Mouse (Mus musculus): Measurements from ENCODE around the gene Fat1.
A peak's percentile ranks its signal among the peaks of the same experiment; 100 is the strongest.

The Fat1 gene

GRCm38 (mm10) chr8:45021171-45021570 lies 85.9 kb downstream of the Fat1 start:
- TF ChIP-seq POU5F1 (IDR thresholded peaks at IDR 0.05; ENCODE audit: borderline replicate concordance, low read length) (no peak), CTCF (conservative IDR thresholded peaks at IDR 0.05; ENCODE audit: low read length) (no peak), NANOG (IDR thresholded peaks at IDR 0.05; ENCODE audit: borderline replicate concordance, low read length) (no peak)
- Histone ChIP-seq H3K9me3 (ENCODE audit: low read length) (no peaks in the 10 kb centered on the region), H3K27me3 (ENCODE audit: insufficient read depth, low read length) (no peaks in the 10 kb centered on the region), H3K4me1 (replicated peaks; ENCODE audit: low read depth, low read length) (peaks cover 29% of the 10 kb centered on the region), H3K36me3 (ENCODE audit: insufficient read depth, low read length) (peaks cover 94% of the 10 kb centered on the region), H3K4me3 (replicated peaks; ENCODE audit: low read length) (no peak overlapping the region)

GRCm38 (mm10) chr8:45021911-45022665 lies 86.8 kb downstream of the Fat1 start:
- peaks cover 29% of the 10 kb centered on the region for H3K4me1 ChIP-seq (replicated peaks; ENCODE audit: low read depth, low read length)
- H3K4me3 ChIP-seq (replicated peaks; ENCODE audit: low read length): no peak overlapping the region
- no peaks in the 10 kb centered on the region for H3K9me3 ChIP-seq (ENCODE audit: low read length)
- H3K27me3 ChIP-seq (ENCODE audit: insufficient read depth, low read length): no peaks in the 10 kb centered on the region
- peaks cover 96% of the 10 kb centered on the region for H3K36me3 ChIP-seq (ENCODE audit: insufficient read depth, low read length)
- no peak for TF ChIP-seq CTCF (conservative IDR thresholded peaks at IDR 0.05; ENCODE audit: low read length)
- TF ChIP-seq NANOG (IDR thresholded peaks at IDR 0.05; ENCODE audit: borderline replicate concordance, low read length): no peak
- no peak for TF ChIP-seq POU5F1 (IDR thresholded peaks at IDR 0.05; ENCODE audit: borderline replicate concordance, low read length)

- no peak for TF ChIP-seq CTCF (conservative IDR thresholded peaks at IDR 0.05; ENCODE audit: low read length)
- TF ChIP-seq POU5F1 (IDR thresholded peaks at IDR 0.05; ENCODE audit: borderline replicate concordance, low read length): no peak
- TF ChIP-seq NANOG (IDR thresholded peaks at IDR 0.05; ENCODE audit: borderline replicate concordance, low read length): no peak
- Histone ChIP-seq H3K4me1 (replicated peaks; ENCODE audit: low read depth, low read length) (peaks cover 27% of the 10 kb centered on the region), H3K27me3 (ENCODE audit: insufficient read depth, low read length) (no peaks in the 10 kb centered on the region), H3K4me3 (replicated peaks; ENCODE audit: low read length) (no peak overlapping the region), H3K36me3 (ENCODE audit: insufficient read depth, low read length) (peaks cover 98% of the 10 kb centered on the region), H3K9me3 (ENCODE audit: low read length) (no peaks in the 10 kb centered on the region)
These were observed 92.8 kb downstream of the Fat1 start for GRCm38 (mm10) chr8:45028081-45028497.

- TF ChIP-seq NANOG (IDR thresholded peaks at IDR 0.05; ENCODE audit: borderline replicate concordance, low read length): no peak
- no peak for TF ChIP-seq CTCF (conservative IDR thresholded peaks at IDR 0.05; ENCODE audit: low read length)
- TF ChIP-seq POU5F1 (IDR thresholded peaks at IDR 0.05; ENCODE audit: borderline replicate concordance, low read length): no peak
- Histone ChIP-seq H3K4me3 (replicated peaks; ENCODE audit: low read length) (no peak overlapping the region), H3K9me3 (ENCODE audit: low read length) (no peaks in the 10 kb centered on the region), H3K4me1 (replicated peaks; ENCODE audit: low read depth, low read length) (peaks cover 19% of the 10 kb centered on the region; the same call in 1 of the 2 replicates), H3K36me3 (ENCODE audit: insufficient read depth, low read length) (peaks cover 94% of the 10 kb centered on the region), H3K27me3 (ENCODE audit: insufficient read depth, low read length) (no peaks in the 10 kb centered on the region)
These were observed 103.1 kb downstream of the Fat1 start for GRCm38 (mm10) chr8:45038350-45038749.

GRCm38 (mm10) chr8:45044160-45044559 lies 108.9 kb downstream of the Fat1 start:
- TF ChIP-seq NANOG (IDR thresholded peaks at IDR 0.05; ENCODE audit: borderline replicate concordance, low read length) (no peak), CTCF (conservative IDR thresholded peaks at IDR 0.05; ENCODE audit: low read length) (no peak), POU5F1 (IDR thresholded peaks at IDR 0.05; ENCODE audit: borderline replicate concordance, low read length) (no peak)
- Histone ChIP-seq H3K36me3 (ENCODE audit: insufficient read depth, low read length) (peaks cover 95% of the 10 kb centered on the region), H3K9me3 (ENCODE audit: low read length) (no peaks in the 10 kb centered on the region), H3K4me3 (replicated peaks; ENCODE audit: low read length) (peak overlapping the region; percentile 41), H3K4me1 (replicated peaks; ENCODE audit: low read depth, low read length) (peaks cover 19% of the 10 kb centered on the region), H3K27me3 (ENCODE audit: insufficient read depth, low read length) (no peaks in the 10 kb centered on the region)

DNA sequence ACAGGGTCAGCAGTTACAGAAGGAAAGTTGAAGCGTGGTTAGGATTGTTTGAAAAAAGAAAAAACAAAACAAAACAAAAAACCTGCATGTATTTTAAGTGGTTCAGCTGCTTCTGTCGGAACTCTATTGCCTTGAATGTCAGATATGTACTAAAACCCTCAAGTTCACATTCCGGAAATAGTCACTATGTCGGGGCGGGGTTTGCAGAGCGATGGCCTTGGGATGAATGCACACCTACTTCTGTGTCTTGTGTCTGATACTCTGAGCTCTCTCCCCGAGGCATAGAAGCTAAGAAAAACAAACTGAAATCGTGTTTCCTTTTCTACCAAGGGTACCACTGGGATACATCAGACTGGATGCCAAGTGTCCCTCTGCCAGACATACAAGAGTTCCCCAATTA lies 115.2 kb downstream of the Fat1 start:
- TF ChIP-seq POU5F1 (IDR thresholded peaks at IDR 0.05; ENCODE audit: borderline replicate concordance, low read length) (no peak), CTCF (conservative IDR thresholded peaks at IDR 0.05; ENCODE audit: low read length) (no peak), NANOG (IDR thresholded peaks at IDR 0.05; ENCODE audit: borderline replicate concordance, low read length) (no peak)
- no peaks in the 10 kb centered on the region for H3K27me3 ChIP-seq (ENCODE audit: insufficient read depth, low read length)
- peak overlapping the region; percentile 41; the same call in 1 of the 2 replicates for H3K4me3 ChIP-seq (replicated peaks; ENCODE audit: low read length)
- H3K9me3 ChIP-seq (ENCODE audit: low read length): peaks cover 2% of the 10 kb centered on the region
- H3K36me3 ChIP-seq (ENCODE audit: insufficient read depth, low read length): peaks cover 87% of the 10 kb centered on the region
- H3K4me1 ChIP-seq (replicated peaks; ENCODE audit: low read depth, low read length): peaks cover 18% of the 10 kb centered on the region

GRCm38 (mm10) chr8:45051236-45051635 lies 116.0 kb downstream of the Fat1 start:
- peaks cover 18% of the 10 kb centered on the region for H3K4me1 ChIP-seq (replicated peaks; ENCODE audit: low read depth, low read length)
- peaks cover 86% of the 10 kb centered on the region for H3K36me3 ChIP-seq (ENCODE audit: insufficient read depth, low read length)
- peak overlapping the region; percentile 41; the same call in 1 of the 2 replicates for H3K4me3 ChIP-seq (replicated peaks; ENCODE audit: low read length)
- TF ChIP-seq NANOG (IDR thresholded peaks at IDR 0.05; ENCODE audit: borderline replicate concordance, low read length) (no peak), POU5F1 (IDR thresholded peaks at IDR 0.05; ENCODE audit: borderline replicate concordance, low read length) (no peak), CTCF (conservative IDR thresholded peaks at IDR 0.05; ENCODE audit: low read length) (no peak)
- peaks cover 5% of the 10 kb centered on the region for H3K9me3 ChIP-seq (ENCODE audit: low read length)
- no peaks in the 10 kb centered on the region for H3K27me3 ChIP-seq (ENCODE audit: insufficient read depth, low read length)

DNA sequence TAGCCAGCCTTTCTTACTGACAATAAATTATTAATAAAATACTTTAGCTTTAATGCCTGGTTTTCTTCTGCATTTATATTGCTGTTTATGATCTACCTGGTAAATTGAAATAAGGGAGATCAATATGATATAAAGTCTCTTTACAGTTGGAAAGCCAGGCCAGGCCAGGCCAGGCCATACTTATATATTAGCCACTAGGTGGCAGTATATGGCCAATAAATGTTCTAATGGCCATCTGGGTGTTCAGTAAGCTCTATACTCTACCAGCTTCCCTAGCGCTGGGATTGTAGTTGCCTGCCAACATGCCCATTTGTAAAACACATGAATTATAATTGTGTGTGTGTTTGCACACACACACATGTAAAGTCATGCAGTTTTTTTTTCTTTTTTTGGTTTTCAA lies 117.0 kb downstream of the Fat1 start:
- H3K4me3 ChIP-seq (replicated peaks; ENCODE audit: low read length): no peak overlapping the region
- peaks cover 18% of the 10 kb centered on the region for H3K4me1 ChIP-seq (replicated peaks; ENCODE audit: low read depth, low read length)
- H3K9me3 ChIP-seq (ENCODE audit: low read length): peaks cover 5% of the 10 kb centered on the region
- H3K36me3 ChIP-seq (ENCODE audit: insufficient read depth, low read length): peaks cover 76% of the 10 kb centered on the region
- H3K27me3 ChIP-seq (ENCODE audit: insufficient read depth, low read length): no peaks in the 10 kb centered on the region
- no peak for TF ChIP-seq NANOG (IDR thresholded peaks at IDR 0.05; ENCODE audit: borderline replicate concordance, low read length)
- no peak for TF ChIP-seq POU5F1 (IDR thresholded peaks at IDR 0.05; ENCODE audit: borderline replicate concordance, low read length)
- peak; percentile 65 for TF ChIP-seq CTCF (conservative IDR thresholded peaks at IDR 0.05; ENCODE audit: low read length)

Measured in E14TG2a.4 (cell line).